Mouse (Mus musculus) MEL-GATA-1-ER (cell line): Measurements from ENCODE around the gene Olfr998.
A peak's percentile ranks its signal among the peaks of the same experiment; 100 is the strongest.
"Not testable (repeated sequence)": the region's sequence is repeated elsewhere in the genome, so short reads cannot be mapped to it uniquely, and the experiment has no call there.

Source experiments
- DNase-seq: peaks from one replicate; pipeline ENCODE4 v3.0.0-alpha.2; 2012; ENCODE audit warnings: low read depth; ENCODE audit errors: extremely low read depth

The Olfr998 gene

GRCm38 (mm10) chr2:85588648-85589047, at the start of gene Olfr998:
Gene Olfr998, plus strand, starts transcription at chr2:85588948.
- not testable (repeated sequence) for DNase-seq

- DNase-seq, result no peak
Observed at GRCm38 (mm10) chr2:85554806-85555205, 33.9 kb upstream of the Olfr998 start.

GRCm38 (mm10) chr2:85560226-85560625, 28.5 kb upstream of the Olfr998 start:
- peak; percentile 52 for DNase-seq

GRCm38 (mm10) chr2:85561187-85561586, 27.6 kb upstream of the Olfr998 start:
- DNase-seq, result peak; percentile 19

- no peak for DNase-seq
Observed at GRCm38 (mm10) chr2:85578915-85579314, 9.8 kb upstream of the Olfr998 start, which contains the start of gene Olfr996. Gene Olfr996, plus strand, starts transcription at chr2:85579215.

- no peak for DNase-seq
Observed at GRCm38 (mm10) chr2:85611803-85612202, 23.1 kb downstream of the Olfr998 start, which contains the start of gene Olfr1000. Gene Olfr1000, minus strand, starts transcription at chr2:85611903.
